Mouse (Mus musculus) skeletal muscle tissue, adult 2 months (tissue): ENCODE measurements around the gene Gm7030.
"Not testable (repeated sequence)": the region's sequence is repeated elsewhere in the genome, so short reads cannot be mapped to it uniquely, and the experiment has no call there.

ENCODE experiments used
- DNase-seq: peaks from one replicate; pipeline ENCODE4 v3.0.0-alpha.2; 2012; ENCODE audit warnings: low read depth, low spot score

Gm7030 gene

GRCm38 (mm10) chr17:36128968-36129817 is at the start of gene Gm7030:
Gm7030 (minus strand) TSS chr17:36129425.
- not testable (repeated sequence) for DNase-seq

DNA sequence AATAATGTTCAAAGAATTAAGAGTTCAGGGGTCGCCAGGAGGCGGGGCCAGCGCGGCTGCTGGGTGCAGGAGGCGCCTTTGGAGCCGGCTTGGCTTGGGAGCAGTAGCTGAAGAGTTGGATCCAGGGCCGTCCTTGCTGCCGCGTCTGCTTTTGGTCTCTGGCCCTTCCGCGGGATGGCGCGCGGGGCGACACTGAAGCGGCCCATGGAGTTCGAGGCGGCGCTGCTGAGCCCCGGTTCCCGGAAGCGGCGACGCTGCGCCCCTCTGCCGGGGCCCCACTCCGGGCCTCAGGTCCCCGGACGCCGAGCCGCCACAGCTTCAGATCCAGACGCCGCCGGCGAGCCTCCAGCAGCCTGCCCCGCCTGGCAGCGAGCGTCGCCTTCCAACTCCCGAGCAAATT is 49.7 kb upstream of the Gm7030 start:
- not testable (repeated sequence) for DNase-seq

DNA sequence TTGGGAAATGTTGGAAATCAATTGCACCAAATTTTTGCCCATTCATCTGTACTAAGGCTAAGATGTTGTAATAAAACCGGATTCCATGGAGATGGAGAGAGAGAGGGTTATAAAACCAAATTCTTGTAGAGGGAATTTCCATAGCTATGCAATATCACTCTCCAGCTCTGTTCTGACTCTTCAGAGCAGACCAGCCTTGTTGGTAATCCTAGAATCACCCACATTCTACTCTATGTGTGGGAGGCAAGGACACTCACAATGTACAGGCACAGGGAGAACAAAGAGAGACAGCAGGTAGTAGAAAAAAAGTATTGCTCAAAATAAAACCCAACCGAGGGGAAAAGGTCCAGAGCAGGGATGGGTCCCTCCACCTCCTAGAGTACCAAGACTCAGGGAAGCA is 46.9 kb upstream of the Gm7030 start:
- DNase-seq: not testable (repeated sequence)

GRCm38 (mm10) chr17:36170287-36170814 is 41.1 kb upstream of the Gm7030 start:
- DNase-seq: no peak

DNA sequence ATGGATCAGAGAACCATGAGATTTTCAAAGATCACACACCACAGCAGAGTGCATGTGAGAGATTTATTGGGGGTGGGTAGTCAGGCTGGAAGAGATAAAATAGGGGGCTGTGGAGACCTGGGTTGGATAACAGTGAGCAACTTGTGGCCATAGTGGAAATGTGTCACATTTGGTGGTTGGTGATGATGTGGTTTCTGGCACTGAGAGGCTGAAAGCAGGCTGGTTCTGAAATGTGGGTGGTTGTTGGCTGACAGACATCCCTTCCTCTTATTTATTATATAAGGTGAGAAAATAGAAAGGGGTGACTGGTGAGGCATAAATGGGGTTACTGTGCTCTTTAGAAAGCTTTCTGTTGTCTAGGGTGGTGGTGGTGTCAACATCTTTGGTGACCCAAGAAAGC is 40.5 kb upstream of the Gm7030 start:
- DNase-seq: no peak

DNA sequence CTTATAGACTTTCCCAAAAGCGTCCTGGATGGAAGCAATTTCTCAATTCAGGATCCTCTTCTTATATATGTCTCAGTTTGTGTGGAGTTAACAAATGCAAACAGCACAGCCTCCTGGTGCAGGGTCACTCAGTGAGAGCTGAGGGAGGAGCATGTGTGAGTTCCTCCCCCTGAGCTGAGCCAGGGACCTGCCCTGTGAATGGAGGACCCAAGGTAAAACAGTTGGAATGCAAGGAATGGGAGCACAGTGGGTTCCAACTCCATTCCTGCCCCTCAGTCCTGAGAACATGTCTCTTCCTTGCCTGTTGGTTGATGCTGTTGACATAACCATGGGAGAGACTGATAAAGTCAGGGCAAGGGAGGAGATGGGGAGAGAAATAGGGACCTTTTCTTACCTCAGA is 39.9 kb upstream of the Gm7030 start:
- DNase-seq: not testable (repeated sequence)

- no peak for DNase-seq
Observed at GRCm38 (mm10) chr17:36168039-36168652, 38.9 kb upstream of the Gm7030 start, which contains the start of gene Gm8909. Gm8909 (minus strand) TSS chr17:36168537.

GRCm38 (mm10) chr17:36167306-36168038 is 38.2 kb upstream of the Gm7030 start:
- DNase-seq: no peak

DNA sequence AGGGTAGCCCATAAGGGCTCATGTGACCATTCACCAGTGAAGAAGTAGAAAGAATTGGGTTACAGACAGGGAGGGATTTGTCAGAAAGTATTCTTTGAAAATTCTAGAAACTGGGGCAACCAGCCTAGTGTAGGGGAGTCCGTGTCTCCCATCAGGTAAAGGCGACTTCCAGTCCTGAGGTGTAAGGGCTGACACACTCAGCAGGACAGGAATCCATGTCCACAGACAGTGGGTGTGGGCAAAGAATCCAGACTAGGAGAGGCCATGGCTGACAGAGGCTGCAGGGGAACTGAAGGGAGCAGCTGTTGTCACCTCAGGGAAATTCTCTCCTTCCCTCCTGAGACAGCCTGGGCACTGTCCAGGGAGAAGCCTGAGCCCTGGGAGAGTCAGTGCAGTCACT is 37.7 kb upstream of the Gm7030 start:
- not testable (repeated sequence) for DNase-seq

DNA sequence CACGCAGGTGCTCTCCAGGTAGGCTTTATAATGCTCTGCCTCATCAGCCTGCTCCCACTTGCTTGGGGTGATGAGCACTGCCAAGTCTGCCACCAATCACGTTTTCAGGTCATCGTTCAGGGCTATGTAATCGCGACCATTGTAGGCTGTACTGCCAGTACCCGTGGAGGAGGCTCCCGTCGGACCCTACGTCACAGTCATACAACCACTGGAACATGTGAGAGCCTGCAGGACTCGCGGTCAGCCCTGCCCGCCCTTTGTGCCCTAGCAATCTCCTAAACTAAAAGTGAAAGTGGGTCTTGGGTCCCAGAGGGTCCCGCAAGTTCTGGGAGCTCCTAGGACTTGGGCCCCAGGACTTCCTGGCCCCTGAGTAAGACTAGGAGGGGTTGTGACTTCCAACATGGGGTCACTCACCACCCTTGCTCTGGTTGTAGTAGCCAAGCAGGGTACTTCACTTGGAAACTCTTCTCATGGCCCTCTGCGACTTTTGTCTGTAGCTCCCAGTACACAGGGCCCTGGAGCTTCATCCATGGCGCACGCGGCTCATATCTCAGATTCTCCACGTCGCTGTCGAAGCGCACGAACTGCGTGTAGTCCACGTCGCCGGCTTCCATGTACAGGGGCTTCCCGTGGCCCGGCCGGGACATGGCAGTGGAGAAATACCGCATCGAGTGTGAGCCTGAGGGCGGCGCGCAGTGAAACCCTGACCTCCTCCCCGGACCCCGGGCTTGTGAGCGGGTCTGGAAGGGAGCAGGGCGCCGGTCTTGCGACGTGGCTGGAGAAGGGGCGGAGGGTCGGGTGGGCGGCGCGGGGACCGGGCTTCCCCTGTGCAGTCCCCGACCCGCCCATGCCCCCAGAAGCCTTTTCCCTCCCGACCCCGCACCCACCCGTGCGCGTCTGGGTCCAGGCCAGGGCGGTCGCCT is 32.2 kb upstream of the Gm7030 start:
- no peak for DNase-seq

DNA sequence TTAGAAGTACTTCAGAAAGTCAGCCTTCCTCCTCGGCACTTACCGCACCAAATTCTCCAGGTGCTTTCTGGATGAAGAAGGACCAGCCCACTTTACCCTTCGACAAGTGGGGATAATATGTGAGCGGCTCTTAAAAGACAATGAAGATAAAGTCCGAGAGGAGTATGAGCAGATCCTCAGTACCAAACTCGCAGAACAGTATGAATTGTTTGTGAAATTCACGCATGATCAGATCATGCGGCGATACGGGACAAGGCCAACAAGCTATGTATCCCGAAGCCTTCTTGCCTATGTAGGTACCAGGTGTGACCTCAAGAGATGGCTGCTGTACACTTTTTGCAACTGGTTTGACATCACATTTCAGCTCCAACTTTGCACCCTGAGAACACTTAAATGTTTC is 29.0 kb upstream of the Gm7030 start:
- DNase-seq: not testable (repeated sequence)

- not testable (repeated sequence) for DNase-seq
Observed at GRCm38 (mm10) chr17:36157782-36158181, 28.6 kb upstream of the Gm7030 start.

- no peak for DNase-seq
Observed at GRCm38 (mm10) chr17:36154271-36155149, 25.3 kb upstream of the Gm7030 start.

DNA sequence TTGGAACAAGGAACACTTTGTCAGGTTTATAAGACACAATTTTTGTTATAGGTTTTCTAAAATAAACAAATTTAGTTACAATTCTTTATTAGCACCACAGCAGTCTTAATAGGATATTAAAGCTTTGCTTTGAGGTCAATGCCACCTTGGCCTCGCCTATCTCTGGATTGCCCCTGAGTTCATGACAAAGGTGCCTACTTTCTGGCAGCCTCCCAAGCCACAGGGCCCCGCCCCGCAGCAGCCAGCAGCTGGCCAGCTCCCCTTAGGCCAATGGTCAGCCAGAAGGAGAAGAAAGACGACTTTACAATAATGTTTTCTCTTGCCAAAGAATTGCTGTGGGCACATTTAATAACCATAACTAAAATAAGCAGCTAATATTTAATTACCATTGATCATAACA is 22.0 kb upstream of the Gm7030 start:
- not testable (repeated sequence) for DNase-seq

DNA sequence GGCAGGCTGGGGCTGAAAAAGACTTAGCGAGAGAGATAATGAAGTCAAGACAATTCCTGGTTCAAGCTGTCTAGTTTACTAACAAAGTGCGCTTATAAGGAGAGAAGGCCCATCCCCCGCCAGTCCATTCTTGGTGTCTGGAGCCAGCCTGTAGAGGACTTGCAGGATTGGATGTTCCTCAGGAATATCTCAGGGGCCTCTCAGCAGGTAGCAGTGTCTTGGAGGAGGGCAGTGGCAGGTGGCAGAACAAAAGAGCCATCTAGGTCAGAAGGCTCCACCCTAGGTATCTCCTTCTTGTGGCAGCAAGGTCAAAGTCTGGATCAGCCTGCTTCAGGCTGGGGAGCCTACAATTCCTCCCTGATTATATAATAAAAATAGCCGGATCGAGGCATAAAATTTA is 19.2 kb upstream of the Gm7030 start:
- DNase-seq: not testable (repeated sequence)

DNA sequence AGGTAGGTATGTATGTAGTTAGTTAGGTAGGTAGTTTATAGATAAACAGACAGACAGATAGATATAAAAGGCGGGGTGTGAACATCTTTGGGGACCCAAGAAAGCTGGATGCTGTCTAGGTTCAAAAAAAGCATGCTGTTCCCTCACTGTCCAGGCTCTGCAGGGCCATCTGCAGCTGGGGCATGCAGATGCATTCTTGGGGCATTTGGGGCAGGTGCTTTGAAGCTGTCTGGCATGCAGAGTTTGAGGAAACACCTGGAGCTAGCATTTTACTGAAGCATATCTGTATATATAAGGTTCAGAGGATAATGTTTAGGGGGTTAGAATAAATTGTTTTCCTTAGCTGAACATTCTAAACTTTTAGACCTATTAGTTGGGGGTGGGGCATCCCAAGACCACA is 17.7 kb upstream of the Gm7030 start:
- DNase-seq: not testable (repeated sequence)

DNA sequence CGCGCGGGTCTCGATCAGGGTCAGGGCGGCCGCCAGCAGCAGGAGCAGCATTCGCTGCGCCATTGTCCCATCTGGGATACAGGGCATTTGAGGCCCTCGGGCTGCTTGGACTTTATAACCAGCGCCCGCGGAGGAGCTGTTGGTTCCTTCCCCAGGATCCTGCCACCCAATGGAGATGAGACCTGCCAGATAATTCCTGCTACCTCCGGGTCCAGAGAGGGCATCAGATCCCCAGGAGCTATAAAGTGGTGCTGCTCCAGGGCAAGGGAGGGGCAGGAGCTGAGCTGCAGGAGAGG is 16.6 kb upstream of the Gm7030 start:
- DNase-seq: not testable (repeated sequence)

DNA sequence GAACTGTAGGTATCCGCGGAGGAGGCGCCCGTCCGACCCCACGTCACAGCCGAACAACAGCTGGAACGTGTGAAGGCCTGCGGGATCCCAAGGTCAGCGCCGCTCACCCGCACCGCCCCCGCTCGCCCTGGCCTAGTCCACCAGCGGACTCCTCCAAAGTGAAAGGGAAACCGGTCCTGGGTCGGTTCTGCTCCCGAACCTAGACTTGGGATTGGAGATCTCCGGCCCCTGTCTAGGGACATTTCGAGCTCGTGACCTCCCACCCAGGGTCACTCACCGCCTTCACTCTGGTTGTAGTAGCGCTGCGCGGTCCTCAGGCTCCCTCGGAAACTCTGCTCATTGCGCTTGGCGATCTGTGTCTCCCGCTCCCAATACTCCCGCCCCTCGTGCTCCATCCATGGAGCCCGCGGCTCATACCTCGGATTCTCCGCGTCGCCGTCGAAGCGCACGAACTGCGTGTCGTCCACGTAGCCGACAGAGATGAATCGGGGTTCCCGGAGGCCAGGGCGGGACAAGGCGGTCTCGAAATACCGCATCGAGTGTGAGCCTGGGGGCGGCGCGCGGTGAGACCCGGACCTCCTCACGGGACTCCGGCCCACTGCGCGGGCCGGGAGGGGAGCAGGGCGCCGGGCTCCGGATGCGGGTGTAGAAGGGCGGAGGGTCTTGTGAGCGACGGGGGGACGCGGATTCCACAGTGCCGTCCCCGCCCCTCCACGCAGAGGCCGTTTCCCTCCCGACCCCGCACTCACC is 16.1 kb upstream of the Gm7030 start:
- DNase-seq: peak; percentile 5

DNA sequence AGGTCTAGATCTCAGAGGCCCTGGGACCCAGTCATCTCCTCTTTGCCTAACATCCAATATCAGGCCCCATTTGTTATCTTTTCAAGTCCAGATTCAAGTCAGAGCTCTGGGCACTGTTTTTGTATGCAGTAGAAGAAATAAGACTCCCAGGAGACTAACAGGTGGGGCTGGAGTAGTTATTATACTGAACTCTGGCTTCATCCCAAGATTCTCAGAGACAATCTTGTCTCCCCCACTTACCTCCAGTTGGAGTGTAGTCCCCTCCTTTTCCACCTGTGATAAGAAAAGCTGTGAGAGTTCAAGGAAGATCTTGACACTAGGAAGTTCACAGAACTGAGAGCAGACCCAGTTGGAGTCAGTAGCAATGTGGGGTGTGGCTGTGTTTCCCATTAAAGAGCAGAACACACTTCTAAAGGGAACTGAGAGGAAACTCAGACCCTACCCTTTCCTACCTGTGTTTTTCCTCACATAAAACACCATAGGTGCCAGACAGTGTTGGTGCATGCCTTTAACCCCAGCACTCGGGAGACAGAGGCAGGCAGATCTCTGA is 7.1 kb upstream of the Gm7030 start:
- not testable (repeated sequence) for DNase-seq
